Mouse (Mus musculus) C2C12 (cell line): ENCODE measurements around the gene Hoxb7.

Source experiments
- CEBPB ChIP-seq: IDR thresholded peaks from one replicate; pipeline ENCODE4 v1.6.1; 2011; ENCODE audit warnings: low read depth, mild to moderate bottlenecking, control low read depth, moderate library complexity
- CTCF ChIP-seq: IDR thresholded peaks from one replicate; pipeline ENCODE4 v1.5.1; 2011; ENCODE audit not compliant: control insufficient read depth, insufficient read depth, insufficient read length
- FOSL1 ChIP-seq: IDR thresholded peaks from one replicate; pipeline ENCODE4 v1.8.0; 2011; ENCODE audit warnings: mild to moderate bottlenecking, low read length; ENCODE audit not compliant: poor library complexity, insufficient read depth, severe bottlenecking
- MAX ChIP-seq: IDR thresholded peaks from one replicate; pipeline ENCODE4 v1.6.1; 2011; ENCODE audit warnings: mild to moderate bottlenecking, control low read depth
- MYOD1 ChIP-seq: IDR thresholded peaks from one replicate; pipeline ENCODE4 v1.6.1; 2011; ENCODE audit warnings: low read depth; ENCODE audit not compliant: control insufficient read depth, insufficient read length
- USF1 ChIP-seq: IDR thresholded peaks from one replicate; pipeline ENCODE4 v1.6.1; 2011; ENCODE audit warnings: low read depth, mild to moderate bottlenecking, control low read depth, moderate library complexity

DNA sequence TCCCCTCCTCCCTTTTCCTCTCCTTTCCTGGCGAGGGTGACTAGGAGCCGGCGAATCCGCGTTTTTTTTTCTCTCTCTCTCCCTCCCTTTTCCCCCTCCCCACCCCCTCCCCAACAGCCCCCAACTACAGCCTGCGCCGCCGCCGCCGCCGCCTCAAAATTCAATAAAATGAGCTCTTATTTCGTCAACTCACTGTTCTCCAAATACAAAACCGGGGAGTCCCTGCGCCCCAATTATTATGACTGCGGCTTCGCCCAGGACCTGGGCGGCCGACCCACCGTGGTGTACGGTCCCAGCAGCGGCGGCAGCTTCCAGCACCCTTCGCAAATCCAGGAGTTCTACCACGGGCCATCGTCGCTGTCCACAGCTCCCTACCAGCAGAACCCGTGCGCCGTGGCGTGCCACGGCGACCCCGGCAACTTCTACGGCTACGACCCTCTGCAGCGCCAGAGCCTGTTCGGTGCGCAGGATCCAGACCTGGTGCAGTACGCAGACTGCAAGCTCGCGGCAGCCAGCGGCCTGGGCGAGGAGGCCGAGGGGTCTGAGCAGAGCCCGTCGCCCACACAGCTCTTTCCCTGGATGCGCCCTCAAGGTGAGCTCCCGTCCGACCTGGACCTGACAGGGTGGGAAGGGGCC is 3.5 kb upstream of the Hoxb7 start:
- TF ChIP-seq USF1 (no peak), MYOD1 (no peak), CTCF (no peak), MAX (no peak), CEBPB (no peak), FOSL1 (no peak)
